Mouse (Mus musculus) lung, postnatal 0 days (tissue): ENCODE measurements around the gene Edem2. TPM values are rescaled to one million over a fixed set of nuclear protein-coding genes. Genes with fewer than 3 reads are reported as not detected.

ENCODE experiments used
- ATAC-seq: fragments of 200-750 bp; cut with Nextera tagmentation; 2 replicates; pipeline ENCODE4 v1.8.0; 2017; ENCODE audit warnings: moderate library complexity
- DNase-seq: peaks from one replicate; pipeline ENCODE4 v3.0.0-alpha.2; 2016; ENCODE audit warnings: low spot score
- H3K27ac ChIP-seq: fragments of 300-500 bp; sonication (generic); 2 replicates; pipeline ENCODE4 v1.5.1; 2014; ENCODE audit warnings: antibody characterized with exemption, mild to moderate bottlenecking, low read length, mixed read lengths
- H3K27me3 ChIP-seq: fragments of 300-500 bp; sonication (generic); replicated peaks from 2 replicates; pipeline ENCODE4 v1.6.1; 2014; ENCODE audit warnings: low read length, mixed read lengths; ENCODE audit not compliant: insufficient read depth
- H3K36me3 ChIP-seq: fragments of 300-500 bp; sonication (generic); 2 replicates; pipeline ENCODE4 v1.6.1; 2014; ENCODE audit warnings: low read length, mixed read lengths; ENCODE audit not compliant: insufficient read depth
- H3K4me1 ChIP-seq: fragments of 300-500 bp; sonication (generic); 2 replicates; pipeline ENCODE4 v1.6.1; 2014; ENCODE audit warnings: antibody characterized with exemption, low read depth, low read length, mixed read lengths; ENCODE audit not compliant: insufficient read depth
- H3K4me2 ChIP-seq: fragments of 300-500 bp; sonication (generic); replicated peaks from 2 replicates; pipeline ENCODE4 v1.6.1; 2014; ENCODE audit warnings: low read depth, mild to moderate bottlenecking, low read length, moderate library complexity, mixed read lengths
- H3K4me3 ChIP-seq: fragments of 300-500 bp; sonication (generic); 2 replicates; pipeline ENCODE4 v1.5.1; 2014; ENCODE audit warnings: low read depth, low read length
- H3K9ac ChIP-seq: fragments of 300-500 bp; sonication (generic); replicated peaks from 2 replicates; pipeline ENCODE4 v1.6.1; 2014; ENCODE audit warnings: low read depth, mild to moderate bottlenecking
- H3K9me3 ChIP-seq: fragments of 300-500 bp; sonication (generic); 2 replicates; pipeline ENCODE4 v1.6.1; 2016; ENCODE audit warnings: low read length, mixed read lengths
- CTCF ChIP-seq: IDR thresholded peaks from 2 replicates; pipeline ENCODE4 v1.5.1; 2016; ENCODE audit warnings: antibody characterized with exemption, mild to moderate bottlenecking
- EP300 ChIP-seq: IDR thresholded peaks from 2 replicates; pipeline ENCODE4 v1.6.1; 2016; ENCODE audit warnings: antibody characterized with exemption, mild to moderate bottlenecking, control low read depth
- WGBS: fragments of 180-500 bp; shearing (Covaris S2); extraction: QIAGEN DNeasy Blood & Tissue Kit; methylation state at CpG from one replicate; pipeline ENCODE4 v1.1.7; 2014; 5-methylcytosine and 5-hydroxymethylcytosine counted together
- polyA plus RNA-seq: library from polyadenylated mRNA; unstranded; fragments of >200 nt; fragmentation: Nextera tagmentation; extraction: Ambion mirVana; gene quantifications from 2 replicates; pipeline ENCODE4 v1.2.1, GENCODE M21; 2015

The Edem2 gene
- polyA plus RNA-seq, 1 experiment from 2014 or later: 47.3 TPM

DNA sequence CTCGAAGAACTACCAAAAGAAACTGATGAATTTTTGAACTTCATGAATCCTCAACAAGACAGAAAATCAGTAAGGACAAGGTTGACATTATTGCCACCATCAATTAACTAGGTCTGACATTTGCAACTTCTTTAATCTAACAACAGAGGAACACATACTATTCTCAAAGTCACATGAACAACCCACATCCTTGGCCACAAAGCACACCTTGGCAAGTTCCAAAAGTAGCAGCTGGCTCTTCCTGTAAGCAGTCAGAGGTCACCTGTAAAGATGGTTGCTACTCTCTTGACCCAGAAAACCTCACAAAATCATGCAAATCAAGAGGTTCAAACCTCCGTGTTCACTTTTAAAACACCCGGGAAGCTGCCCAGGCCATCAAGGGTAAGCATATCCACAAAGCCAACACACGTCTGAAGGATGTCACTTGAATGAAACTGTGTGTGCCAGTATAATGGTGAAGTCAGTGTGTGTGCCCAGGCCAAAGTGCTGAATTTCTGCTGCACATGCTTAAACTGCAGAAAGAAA, 49.6 kb downstream of the Edem2 start:
- DNase-seq (no peak), ATAC-seq (no peak)
- H3K27me3 ChIP-seq: no peaks in the 10 kb centered on the region
- no peak overlapping the region for H3K27ac ChIP-seq
- TF ChIP-seq CTCF (no peak), EP300 (no peak)
- no peaks in the 10 kb centered on the region for H3K4me1 ChIP-seq
- 87% methylated on average over 4 of the region's 4 CpGs for WGBS
- H3K9ac ChIP-seq: no peak overlapping the region
- no peaks in the 10 kb centered on the region for H3K9me3 ChIP-seq
- H3K36me3 ChIP-seq: no peaks in the 10 kb centered on the region
- no peak overlapping the region for H3K4me3 ChIP-seq
- H3K4me2 ChIP-seq: no peak overlapping the region

DNA sequence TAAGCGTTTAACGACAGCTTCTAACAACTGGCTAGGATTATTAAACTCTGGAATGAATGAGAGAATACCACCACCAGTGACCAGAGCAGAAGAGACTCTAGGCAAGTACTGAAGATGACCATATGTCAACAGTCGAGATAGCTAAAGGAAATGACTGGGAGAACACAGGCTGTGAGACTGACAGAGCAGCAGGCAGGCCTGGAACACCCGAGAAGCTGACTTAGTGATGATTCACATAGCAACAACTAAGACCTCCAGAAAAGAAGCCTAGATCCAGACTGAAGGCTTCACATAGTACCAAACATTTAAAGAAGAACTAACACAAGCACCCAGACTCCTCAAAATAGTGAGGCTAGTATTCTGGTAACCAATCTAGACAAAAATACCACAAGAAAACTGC, 54.2 kb downstream of the Edem2 start:
- Histone ChIP-seq H3K4me1 (no peaks in the 10 kb centered on the region), H3K27me3 (no peaks in the 10 kb centered on the region), H3K9ac (no peak overlapping the region), H3K4me2 (no peak overlapping the region), H3K27ac (no peak overlapping the region), H3K36me3 (no peaks in the 10 kb centered on the region; the same call in 1 of the 2 replicates), H3K9me3 (no peaks in the 10 kb centered on the region), H3K4me3 (no peak overlapping the region)
- 44% methylated on average over 4 of the region's 4 CpGs for WGBS
- TF ChIP-seq CTCF (no peak), EP300 (no peak)
- no peak for DNase-seq
- no peak for ATAC-seq

DNA sequence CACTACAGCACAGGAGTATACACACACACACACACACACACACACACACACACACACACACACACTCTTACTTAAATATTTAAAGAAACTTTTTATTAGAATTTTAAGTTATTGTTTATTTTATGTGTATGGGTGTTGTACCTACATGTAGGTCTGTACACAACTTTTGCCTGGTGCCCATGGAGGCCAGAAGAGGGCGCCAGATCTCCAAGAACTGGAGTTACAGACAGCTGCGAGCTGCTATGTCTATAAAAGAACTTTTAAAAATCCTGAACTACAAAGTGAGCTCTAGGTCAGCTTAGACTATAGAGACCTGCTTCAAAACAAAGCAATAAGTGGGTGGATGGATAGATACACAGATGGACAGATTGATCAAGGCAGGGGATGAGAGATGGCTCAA, 55.7 kb downstream of the Edem2 start:
- Histone ChIP-seq H3K36me3 (no peaks in the 10 kb centered on the region; the same call in 1 of the 2 replicates), H3K4me2 (no peak overlapping the region), H3K9ac (no peak overlapping the region), H3K9me3 (no peaks in the 10 kb centered on the region), H3K4me1 (no peaks in the 10 kb centered on the region), H3K27me3 (no peaks in the 10 kb centered on the region), H3K27ac (no peak overlapping the region), H3K4me3 (no peak overlapping the region)
- 19% methylated on average over 2 of the region's 2 CpGs for WGBS
- DNase-seq (peak; percentile 71), ATAC-seq (no peak)
- no peak for TF ChIP-seq EP300
- TF ChIP-seq CTCF: peak; percentile 73

DNA sequence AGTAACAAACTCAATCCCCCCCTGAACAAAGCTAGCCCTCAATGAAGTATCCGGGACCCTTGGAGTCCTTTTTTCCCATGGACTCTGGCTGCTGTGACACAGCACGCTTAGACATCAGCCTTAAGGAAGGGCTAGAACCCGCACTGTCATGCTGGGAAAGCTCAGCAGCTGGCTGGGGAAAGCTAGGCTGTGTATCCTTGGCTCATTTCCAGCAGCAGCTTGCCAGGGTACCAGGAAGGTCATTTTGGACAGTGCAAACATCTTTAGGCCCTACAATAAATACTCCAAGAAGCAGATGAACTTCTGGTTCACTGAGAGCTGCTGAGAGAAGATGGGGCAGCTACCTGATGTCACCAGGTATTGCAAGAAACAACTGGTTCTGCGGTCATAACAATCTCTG, 58.0 kb downstream of the Edem2 start:
- Histone ChIP-seq H3K4me2 (no peak overlapping the region), H3K9ac (no peak overlapping the region), H3K9me3 (no peaks in the 10 kb centered on the region), H3K4me1 (no peaks in the 10 kb centered on the region), H3K27me3 (no peaks in the 10 kb centered on the region), H3K27ac (no peak overlapping the region), H3K4me3 (no peak overlapping the region), H3K36me3 (no peaks in the 10 kb centered on the region; the same call in 1 of the 2 replicates)
- ATAC-seq (no peak), DNase-seq (peak; percentile 18)
- TF ChIP-seq CTCF (no peak), EP300 (no peak)
- WGBS: 67% methylated on average over 4 of the region's 4 CpGs

DNA sequence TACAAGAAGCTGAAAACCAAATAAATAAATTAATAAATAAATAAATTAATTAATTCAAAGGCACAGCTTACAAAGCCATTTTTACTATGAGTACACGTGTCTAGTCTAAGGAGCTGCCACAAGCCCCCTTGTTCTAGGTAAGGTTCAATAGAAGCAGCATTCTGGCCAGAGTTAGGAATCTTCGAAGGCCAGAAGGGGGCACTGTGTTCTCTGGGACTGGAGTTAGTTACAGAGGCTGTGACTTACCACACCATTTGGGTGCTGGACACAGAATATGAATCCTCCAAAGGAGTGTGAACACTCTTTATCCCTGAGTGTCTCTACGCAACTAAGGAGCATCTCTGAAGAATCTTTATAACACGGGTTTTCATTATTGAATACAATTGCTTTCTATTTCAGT, 60.8 kb downstream of the Edem2 start:
- 83% methylated on average over 4 of the region's 4 CpGs for WGBS
- Histone ChIP-seq H3K36me3 (peaks cover 22% of the 10 kb centered on the region), H3K4me3 (no peak overlapping the region), H3K4me2 (no peak overlapping the region), H3K9me3 (no peaks in the 10 kb centered on the region), H3K27ac (no peak overlapping the region), H3K4me1 (no peaks in the 10 kb centered on the region), H3K9ac (no peak overlapping the region), H3K27me3 (no peaks in the 10 kb centered on the region)
- no peak for ATAC-seq
- peak; percentile 57 for TF ChIP-seq CTCF
- no peak for TF ChIP-seq EP300
- peak; percentile 34 for DNase-seq

DNA sequence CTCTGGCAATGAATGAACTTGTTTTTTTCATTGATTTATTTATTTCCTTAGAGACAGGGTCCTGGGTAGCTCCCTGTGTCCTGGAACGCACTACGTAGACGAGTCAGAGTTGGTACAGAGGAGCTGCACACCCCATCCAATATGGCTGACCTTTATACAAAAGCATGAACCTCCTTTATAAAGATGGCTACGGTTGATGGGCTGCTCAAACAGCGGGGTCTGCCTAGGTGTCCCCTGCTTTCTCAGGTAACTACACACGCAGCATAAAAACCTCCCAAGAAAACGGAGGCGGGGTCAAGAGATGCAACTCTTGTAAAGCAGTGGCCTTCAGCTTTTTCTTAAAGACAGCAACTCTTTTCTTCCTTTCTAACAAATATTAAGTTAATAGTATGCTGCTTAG, 61.4 kb downstream of the Edem2 start:
- ATAC-seq (no peak), DNase-seq (no peak)
- WGBS: 97% methylated on average over 8 of the region's 8 CpGs
- Histone ChIP-seq H3K4me2 (no peak overlapping the region), H3K4me1 (no peaks in the 10 kb centered on the region), H3K27me3 (no peaks in the 10 kb centered on the region), H3K9ac (no peak overlapping the region), H3K27ac (no peak overlapping the region), H3K36me3 (peaks cover 22% of the 10 kb centered on the region), H3K9me3 (no peaks in the 10 kb centered on the region), H3K4me3 (no peak overlapping the region)
- TF ChIP-seq EP300: no peak
- no peak for TF ChIP-seq CTCF

DNA sequence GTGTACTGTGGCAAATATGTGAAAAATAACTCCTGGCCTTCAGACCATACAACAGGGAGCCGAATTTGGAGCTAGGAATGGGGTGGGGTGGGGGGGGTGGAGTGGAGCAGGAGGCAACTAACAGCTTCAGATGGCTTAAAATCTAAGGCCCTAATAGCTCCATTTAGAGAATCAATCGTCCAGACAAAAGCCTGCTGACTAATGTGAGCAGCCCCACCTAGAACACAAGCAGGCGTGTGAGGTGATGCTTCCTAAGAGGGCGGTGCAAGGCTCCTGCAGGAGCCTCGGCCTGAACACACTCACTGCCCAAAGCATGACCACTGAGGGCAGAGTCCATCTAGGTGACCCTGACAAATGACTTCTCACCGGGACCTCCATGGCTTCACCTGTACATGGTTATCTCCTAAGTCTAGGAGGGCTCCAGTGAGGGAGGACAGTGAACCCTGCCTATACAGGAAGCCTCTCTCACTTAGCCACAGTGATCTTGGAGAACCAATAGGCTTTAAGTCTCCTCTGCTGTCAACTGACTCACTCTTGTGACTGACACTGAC, 65.3 kb downstream of the Edem2 start:
- peaks cover 34% of the 10 kb centered on the region for H3K36me3 ChIP-seq
- TF ChIP-seq EP300 (no peak), CTCF (no peak)
- ATAC-seq: no peak

More for the DNA sequence above, 65.3 kb downstream of the Edem2 start:
- DNase-seq: no peak
- Histone ChIP-seq H3K9me3 (no peaks in the 10 kb centered on the region), H3K27ac (no peak overlapping the region), H3K4me3 (no peak overlapping the region), H3K4me1 (no peaks in the 10 kb centered on the region), H3K27me3 (no peaks in the 10 kb centered on the region), H3K9ac (no peak overlapping the region), H3K4me2 (no peak overlapping the region)
- WGBS: 77% methylated on average over 6 of the region's 6 CpGs
